Mouse (Mus musculus) limb, embryonic 14.5 days (tissue): ENCODE results near the gene Hsd11b2. TPM values are rescaled to one million over a fixed set of nuclear protein-coding genes. Genes with fewer than 3 reads are reported as not detected.

Experiments
- ATAC-seq: fragments of 200-750 bp; cut with Nextera tagmentation; 2 replicates; pipeline ENCODE4 v1.8.0; 2017; ENCODE audit warnings: low read depth, moderate number of reproducible peaks, moderate TSS enrichment; ENCODE audit not compliant: low FRiP score
- DNase-seq: peaks from one replicate; pipeline ENCODE4 v3.0.0-alpha.2; 2015; ENCODE audit warnings: low spot score
- H3K27ac ChIP-seq: fragments of 300-500 bp; sonication (generic); replicated peaks from 2 replicates; pipeline ENCODE4 v1.5.1; 2014; ENCODE audit warnings: low read depth, mild to moderate bottlenecking, low read length, moderate library complexity, mixed read lengths
- H3K27me3 ChIP-seq: fragments of 300-500 bp; sonication (generic); 2 replicates; pipeline ENCODE4 v1.6.1; 2014; ENCODE audit warnings: low read length, mixed read lengths; ENCODE audit not compliant: control insufficient read depth, insufficient read depth
- H3K36me3 ChIP-seq: fragments of 300-500 bp; sonication (generic); 2 replicates; pipeline ENCODE4 v1.6.1; 2014; ENCODE audit warnings: mild to moderate bottlenecking, low read length, moderate library complexity, mixed read lengths; ENCODE audit not compliant: control insufficient read depth, insufficient read depth
- H3K4me1 ChIP-seq: fragments of 300-500 bp; sonication (generic); 2 replicates; pipeline ENCODE4 v1.6.1; 2014; ENCODE audit warnings: antibody characterized with exemption, low read length, mixed read lengths; ENCODE audit not compliant: control insufficient read depth, insufficient read depth
- H3K4me2 ChIP-seq: fragments of 300-500 bp; sonication (generic); replicated peaks from 2 replicates; pipeline ENCODE4 v1.6.1; 2014; ENCODE audit warnings: low read depth, mild to moderate bottlenecking, low read length, moderate library complexity; ENCODE audit not compliant: severe bottlenecking
- H3K4me3 ChIP-seq: fragments of 300-500 bp; sonication (generic); replicated peaks from 2 replicates; pipeline ENCODE4 v1.5.1; 2014; ENCODE audit warnings: low read length
- H3K9ac ChIP-seq: fragments of 300-500 bp; sonication (generic); 2 replicates; pipeline ENCODE4 v1.6.1; 2014; ENCODE audit warnings: mild to moderate bottlenecking, low read depth, low read length, moderate library complexity; ENCODE audit not compliant: severe bottlenecking
- H3K9me3 ChIP-seq: fragments of 300-500 bp; sonication (generic); 2 replicates; pipeline ENCODE4 v1.6.1; 2016; ENCODE audit warnings: low read length; ENCODE audit not compliant: control insufficient read depth
- POLR2A ChIP-seq: fragments of 200-500 bp; IDR thresholded peaks from 2 replicates; pipeline ENCODE4 v1.8.0; 2012; ENCODE audit warnings: inconsistent platforms, mild to moderate bottlenecking, moderate library complexity, borderline replicate concordance; ENCODE audit not compliant: insufficient read depth, insufficient read length; ENCODE audit errors: extremely low read depth
- WGBS: fragments of 180-500 bp; shearing (Covaris S2); extraction: QIAGEN DNeasy Blood & Tissue Kit; methylation state at CpG from one replicate; pipeline ENCODE4 v1.1.7; 2014; 5-methylcytosine and 5-hydroxymethylcytosine counted together
- polyA plus RNA-seq, 2 experiments: library from polyadenylated mRNA; depleted of rRNA in 1 of 2; stranded (reverse) in 1 of 2; unstranded in 1 of 2; fragments of >200 nt; fragmentation: Nextera tagmentation in 1 of 2; extraction: Ambion mirVana in 1 of 2; gene quantifications; 2 replicates each; pipeline versions ENCODE4 v1.2.1 to v1.2.3; 2012 to 2014

Gene Hsd11b2
- polyA plus RNA-seq, 2 experiments: 1.7 to 3.3 TPM

- DNase-seq (peak; percentile 72), ATAC-seq (peak; percentile 60)
- H3K9me3 ChIP-seq: no peaks in the 10 kb centered on the region
- no peaks in the 10 kb centered on the region for H3K27me3 ChIP-seq
- no peak overlapping the region for H3K4me3 ChIP-seq
- TF ChIP-seq POLR2A: 0 out of 2 replicates have a peak, but pooled peaks have one; percentile 41
- H3K36me3 ChIP-seq: peaks cover 41% of the 10 kb centered on the region
- no peak overlapping the region for H3K4me2 ChIP-seq
- no peak overlapping the region for H3K9ac ChIP-seq
- peaks cover 5% of the 10 kb centered on the region; the same call in 1 of the 2 replicates for H3K4me1 ChIP-seq
- H3K27ac ChIP-seq: no peak overlapping the region
- 0% methylated on average over 1 of the region's 1 CpGs for WGBS
Observed at GRCm38 (mm10) chr8:105533892-105534329, 15.4 kb downstream of the Hsd11b2 start.

GRCm38 (mm10) chr8:105536546-105536945 is 18.0 kb downstream of the Hsd11b2 start:
- TF ChIP-seq POLR2A: no peak
- Histone ChIP-seq H3K4me3 (no peak overlapping the region), H3K9me3 (no peaks in the 10 kb centered on the region), H3K9ac (no peak overlapping the region), H3K4me2 (no peak overlapping the region), H3K36me3 (peaks cover 40% of the 10 kb centered on the region), H3K4me1 (peaks cover 5% of the 10 kb centered on the region; the same call in 1 of the 2 replicates), H3K27me3 (no peaks in the 10 kb centered on the region), H3K27ac (no peak overlapping the region)
- WGBS: 86% methylated on average over 3 of the region's 3 CpGs
- no peak for DNase-seq
- no peak for ATAC-seq

- DNase-seq: no peak
- H3K9ac ChIP-seq: no peak overlapping the region
- H3K27me3 ChIP-seq: no peaks in the 10 kb centered on the region
- peaks cover 5% of the 10 kb centered on the region; the same call in 1 of the 2 replicates for H3K4me1 ChIP-seq
- no peak for ATAC-seq
- H3K4me3 ChIP-seq: no peak overlapping the region
- no peak overlapping the region for H3K27ac ChIP-seq
- TF ChIP-seq POLR2A: no peak
- WGBS: 82% methylated on average over 6 of the region's 6 CpGs
- H3K9me3 ChIP-seq: no peaks in the 10 kb centered on the region
- peaks cover 44% of the 10 kb centered on the region for H3K36me3 ChIP-seq
- H3K4me2 ChIP-seq: no peak overlapping the region
Observed at GRCm38 (mm10) chr8:105537011-105537677, 18.6 kb downstream of the Hsd11b2 start.

- no peak overlapping the region for H3K4me2 ChIP-seq
- no peak overlapping the region for H3K4me3 ChIP-seq
- H3K27ac ChIP-seq: no peak overlapping the region
- DNase-seq: no peak
- TF ChIP-seq POLR2A: no peak
- peaks cover 44% of the 10 kb centered on the region for H3K36me3 ChIP-seq
- 84% methylated on average over 4 of the region's 4 CpGs for WGBS
- no peaks in the 10 kb centered on the region for H3K9me3 ChIP-seq
- ATAC-seq: no peak
- no peaks in the 10 kb centered on the region for H3K4me1 ChIP-seq
- H3K27me3 ChIP-seq: no peaks in the 10 kb centered on the region
- no peak overlapping the region for H3K9ac ChIP-seq
Observed at GRCm38 (mm10) chr8:105538940-105539339, 20.4 kb downstream of the Hsd11b2 start.

- Histone ChIP-seq H3K4me2 (no peak overlapping the region), H3K27me3 (no peaks in the 10 kb centered on the region), H3K4me3 (no peak overlapping the region), H3K36me3 (peaks cover 31% of the 10 kb centered on the region), H3K27ac (no peak overlapping the region), H3K9ac (no peak overlapping the region), H3K9me3 (no peaks in the 10 kb centered on the region), H3K4me1 (peaks cover 17% of the 10 kb centered on the region)
- no peak for ATAC-seq
- 89% methylated on average over 3 of the region's 3 CpGs for WGBS
- TF ChIP-seq POLR2A: no peak
- no peak for DNase-seq
Observed at GRCm38 (mm10) chr8:105542032-105542656, 23.6 kb downstream of the Hsd11b2 start.
